Comparison of ENCODE assay signal across 9 mouse cellular contexts in the genomic region with DNA sequence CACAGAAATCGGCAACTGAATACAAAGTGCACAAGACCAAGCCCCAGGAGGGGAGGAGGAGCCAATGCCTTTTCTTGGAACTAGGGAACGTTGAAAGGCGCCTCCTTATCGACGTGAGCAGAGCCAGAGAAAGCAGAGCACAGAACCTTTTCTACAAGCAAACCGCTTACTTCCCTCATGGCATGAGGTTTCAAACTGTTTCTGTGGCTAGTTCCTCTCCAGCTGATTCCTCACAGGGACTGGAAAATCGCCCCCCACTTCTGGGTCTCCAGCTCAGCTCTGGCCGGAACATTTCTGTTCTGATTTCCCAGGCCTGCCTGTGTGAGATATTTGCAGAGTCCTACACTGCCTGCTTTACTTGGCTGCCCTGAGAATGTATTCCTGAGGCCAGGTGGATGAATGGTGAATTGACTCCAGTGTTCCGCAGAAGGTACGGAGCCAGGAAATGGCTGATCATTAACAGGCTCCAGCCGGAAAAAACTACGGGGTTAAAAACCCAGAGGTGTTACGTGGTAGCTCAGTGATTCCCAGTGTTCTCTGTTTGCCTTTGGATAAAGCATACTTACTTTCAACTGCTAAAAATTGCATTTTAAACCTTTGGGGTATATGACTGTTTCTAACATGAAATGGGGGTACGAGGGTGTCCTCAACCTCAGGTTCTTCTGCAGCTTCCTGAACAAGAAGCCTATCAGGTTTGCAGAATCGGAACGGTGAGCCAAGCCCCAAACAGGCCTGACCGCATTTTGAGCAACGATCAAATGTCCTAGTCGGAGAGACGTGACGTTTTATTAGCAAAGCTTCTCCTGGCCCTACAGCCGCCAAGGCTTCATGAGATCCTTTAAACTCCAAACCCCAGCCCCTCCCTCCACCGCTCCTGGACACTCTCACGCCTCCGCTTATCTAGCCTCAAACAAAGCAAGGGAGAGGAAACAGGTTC. TPM values are rescaled to one million over a fixed set of nuclear protein-coding genes. Genes with fewer than 3 reads are reported as not detected.
A peak's percentile ranks its signal among the peaks of the same experiment; 100 is the strongest.
DNase-seq lines count a peak whose midpoint lies in the region; ATAC-seq and TF ChIP-seq lines count a peak whose summit lies in the region.
"Had no signal": no experiment of that assay in that cellular context is flagged by ENCODE, and none has a peak within 500 bp of the region (broad histone marks: within the 10 kb centered on the region; RNA-seq: fewer than 3 reads in every experiment).

No protein-coding gene starts in this region.

- TF ChIP-seq CTCF in heart, adult 2 months (IDR thresholded peaks at IDR 0.05) = no peak
- no peak for TF ChIP-seq CTCF in kidney, postnatal 0 days (IDR thresholded peaks at IDR 0.05; ENCODE audit: low read depth)

- H3K36me3 ChIP-seq in heart, embryonic 15.5 days = peaks cover 4% of the 10 kb centered on the region; the same call in 1 of the 2 replicates
- H3K36me3 ChIP-seq in heart, adult 2 months (ENCODE audit: control insufficient read depth, insufficient read depth, low read length) = no peaks in the 10 kb centered on the region
- H3K36me3 ChIP-seq in embryonic facial prominence, embryonic 11.5 days (replicated peaks; ENCODE audit: control insufficient read depth, insufficient read depth, low read depth, low read length) = 0 out of 2 replicates have a peak, but pooled peaks cover 2% of the 10 kb centered on the region
- H3K36me3 ChIP-seq in kidney, postnatal 0 days (ENCODE audit: insufficient read depth, low read length) = 0 out of 2 replicates have a peak, but pooled peaks cover 4% of the 10 kb centered on the region
- peaks cover 30% of the 10 kb centered on the region for H3K36me3 ChIP-seq in megakaryocyte, embryonic 14.5 days (replicated peaks; ENCODE audit: low read length)

- H3K27ac ChIP-seq in heart, embryonic 15.5 days = peak overlapping the region; percentile 65
- no peak overlapping the region for H3K27ac ChIP-seq in heart, adult 2 months
- 0 out of 2 replicates have a peak overlapping the region, but pooled peaks have one; percentile 28 for H3K27ac ChIP-seq in embryonic facial prominence, embryonic 11.5 days (replicated peaks; ENCODE audit: low read depth, low read length)
- H3K27ac ChIP-seq in kidney, postnatal 0 days = peak overlapping the region; percentile 86

- intact Hi-C loops in heart, adult 2 months (cut with DNase I) = no loop called here

- no peak for TF ChIP-seq EP300 in heart, adult 2 months (IDR thresholded peaks at IDR 0.05; ENCODE audit: insufficient read depth, low read depth, low read length)

- H3K9ac ChIP-seq in heart, embryonic 15.5 days = no peak overlapping the region; the same call in 1 of the 2 replicates
- no peak overlapping the region for H3K9ac ChIP-seq in heart, adult 2 months (ENCODE audit: low read depth, low read length)
- no peak overlapping the region for H3K9ac ChIP-seq in embryonic facial prominence, embryonic 11.5 days (replicated peaks; ENCODE audit: low read length)
- no peak overlapping the region for H3K9ac ChIP-seq in kidney, postnatal 0 days (ENCODE audit: low read depth, low read length)

- H3K27me3 ChIP-seq in heart, embryonic 15.5 days = no peaks in the 10 kb centered on the region
- no peaks in the 10 kb centered on the region for H3K27me3 ChIP-seq in heart, adult 2 months (ENCODE audit: control insufficient read depth, insufficient read depth, low read length)
- no peaks in the 10 kb centered on the region for H3K27me3 ChIP-seq in embryonic facial prominence, embryonic 11.5 days (ENCODE audit: control insufficient read depth, insufficient read depth, low read length)
- H3K27me3 ChIP-seq in kidney, postnatal 0 days (ENCODE audit: insufficient read depth, low read length) = no peaks in the 10 kb centered on the region
- H3K27me3 ChIP-seq in megakaryocyte, embryonic 14.5 days (replicated peaks) = peaks cover 8% of the 10 kb centered on the region

- ATAC-seq in heart, embryonic 15.5 days (replicated peaks; ENCODE audit: insufficient number of reproducible peaks, insufficient read depth, low FRiP score, low read depth) = peak; percentile 68
- no peak for ATAC-seq in embryonic facial prominence, embryonic 11.5 days (replicated peaks; ENCODE audit: insufficient number of reproducible peaks, low FRiP score, low TSS enrichment, low read depth)
- peak; percentile 89 for ATAC-seq in kidney, postnatal 0 days (replicated peaks; ENCODE audit: low FRiP score, low read depth)

- peak overlapping the region; percentile 22 for H3K4me3 ChIP-seq in heart, embryonic 15.5 days
- no peak overlapping the region; the same call in 1 of the 2 replicates for H3K4me3 ChIP-seq in heart, adult 2 months
- no peak overlapping the region for H3K4me3 ChIP-seq in embryonic facial prominence, embryonic 11.5 days (ENCODE audit: low read depth, low read length)
- H3K4me3 ChIP-seq in kidney, postnatal 0 days (replicated peaks; ENCODE audit: low read depth, low read length) = peak overlapping the region; percentile 8; the same call in 1 of the 2 replicates
- H3K4me3 ChIP-seq in megakaryocyte, embryonic 14.5 days (replicated peaks) = peak overlapping the region; percentile 82

- H3K9me3 ChIP-seq in heart, embryonic 15.5 days (replicated peaks) = no peaks in the 10 kb centered on the region
- no peaks in the 10 kb centered on the region for H3K9me3 ChIP-seq in embryonic facial prominence, embryonic 11.5 days (replicated peaks; ENCODE audit: control insufficient read depth, low read length)
- H3K9me3 ChIP-seq in kidney, postnatal 0 days (replicated peaks; ENCODE audit: low read length) = no peaks in the 10 kb centered on the region
- no peaks in the 10 kb centered on the region for H3K9me3 ChIP-seq in megakaryocyte, embryonic 14.5 days

- H3K4me1 ChIP-seq in heart, embryonic 15.5 days (replicated peaks) = peaks cover 31% of the 10 kb centered on the region
- peaks cover 9% of the 10 kb centered on the region for H3K4me1 ChIP-seq in heart, adult 2 months (ENCODE audit: control insufficient read depth, insufficient read depth, low read length)
- H3K4me1 ChIP-seq in embryonic facial prominence, embryonic 11.5 days (ENCODE audit: control insufficient read depth, insufficient read depth, low read length) = no peaks in the 10 kb centered on the region
- peaks cover 19% of the 10 kb centered on the region for H3K4me1 ChIP-seq in kidney, postnatal 0 days (replicated peaks; ENCODE audit: insufficient read depth, low read length)
- peaks cover 43% of the 10 kb centered on the region for H3K4me1 ChIP-seq in megakaryocyte, embryonic 14.5 days

- no peak for TF ChIP-seq POLR2A in heart, adult 2 months (IDR thresholded peaks at IDR 0.05; ENCODE audit: insufficient read depth, low read depth, low read length)

- 17% methylated on average over 25 of the region's 25 CpGs for whole genome bisulfite sequencing in heart, embryonic 15.5 days
- WGBS in heart, adult 2 months = 24% methylated on average over 25 of the region's 25 CpGs
- WGBS in embryonic facial prominence, embryonic 11.5 days = 58% methylated on average over 25 of the region's 25 CpGs
- WGBS in kidney, postnatal 0 days = 14% methylated on average over 25 of the region's 25 CpGs

- no peak for DNase-seq in heart, adult 2 months
- peak; percentile 31 for DNase-seq in embryonic facial prominence, embryonic 11.5 days (ENCODE audit: low spot score)
- peak; percentile 66 for DNase-seq in kidney, postnatal 0 days (ENCODE audit: low spot score)
- DNase-seq in spleen, postnatal 10 days (ENCODE audit: low spot score in 2 of 2) = no peak
- no peak for DNase-seq in ovary, postnatal 10 days (ENCODE audit: low spot score)
- no peak for DNase-seq in cerebellum, postnatal 4 days (ENCODE audit: low spot score in 2 of 2)
- DNase-seq: layer of hippocampus, postnatal 36 days had no signal

- no peaks in the 10 kb centered on the region for H3K79me2 ChIP-seq in heart, adult 2 months (replicated peaks; ENCODE audit: control insufficient read depth, insufficient read depth, low read length)

- H3K4me2 ChIP-seq in heart, embryonic 15.5 days = peak overlapping the region; percentile 51
- no peak overlapping the region for H3K4me2 ChIP-seq in embryonic facial prominence, embryonic 11.5 days (ENCODE audit: low read depth, low read length)
- H3K4me2 ChIP-seq in kidney, postnatal 0 days (ENCODE audit: low read length) = peak overlapping the region; percentile 41

RNA-seq across cellular contexts. Expression of a gene that starts 10.7 kb away (rescaled TPM):
- polyA plus RNA-seq in heart, embryonic 15.5 days (2015; fragmentation: Nextera tagmentation; extraction: Ambion mirVana) = 9.5 and 14.1 TPM in 2 replicates
- total RNA-seq in heart, adult 2 months (2021) = 1 to 10 TPM; 8.8 to 9.2 TPM
- polyA plus RNA-seq in heart, adult 2 months (2012; rRNA removed) = 7.4 and 9.7 TPM in 2 replicates
- polyA plus RNA-seq in embryonic facial prominence, embryonic 11.5 days (2014; fragmentation: Nextera tagmentation; extraction: Ambion mirVana) = 17.6 and 17.8 TPM in 2 replicates
- 12.5 and 13.2 TPM in 2 replicates for polyA plus RNA-seq in kidney, postnatal 0 days (2015; fragmentation: Nextera tagmentation; extraction: Ambion mirVana)
- 4.4 and 4.6 TPM in 2 replicates for polyA plus RNA-seq in megakaryocyte, embryonic 14.5 days (2012; ENCODE audit: insufficient read depth, low replicate concordance)

Comparison
In these comparisons a context has a peak if more than half of its experiments do, and no peak if none do; other contexts are left out.
1. H3K4me3 ChIP-seq: peak in heart, embryonic 15.5 days (single experiment), kidney, postnatal 0 days (single experiment) and megakaryocyte, embryonic 14.5 days (single experiment); none in heart, adult 2 months (single experiment) and embryonic facial prominence, embryonic 11.5 days (single experiment).
2. DNase-seq: peak in embryonic facial prominence, embryonic 11.5 days (single experiment) and kidney, postnatal 0 days (single experiment); none in heart, adult 2 months (0 of 2), spleen, postnatal 10 days (0 of 2), ovary, postnatal 10 days (single experiment) and cerebellum, postnatal 4 days (0 of 2).